Mouse (Mus musculus) c-Kit-negative CD71-positive TER-119-positive erythroid progenitor cells, embryonic 14.5 days (primary cell): Measurements from ENCODE around the gene Siah2.

Experiments
- DNase-seq: peaks from one replicate; pipeline ENCODE4 v3.0.0-alpha.2; 2013; ENCODE audit warnings: low read depth, low spot score

Gene Siah2

GRCm38 (mm10) chr3:58695044-58695443 lies 2.8 kb upstream of the Siah2 start:
- DNase-seq: no peak

GRCm38 (mm10) chr3:58693331-58693730 lies 1.1 kb upstream of the Siah2 start:
- DNase-seq: no peak

- no peak for DNase-seq
These were observed 743 bp downstream of the Siah2 start for GRCm38 (mm10) chr3:58691374-58691939.

- DNase-seq: no peak
These were observed 1.4 kb downstream of the Siah2 start for GRCm38 (mm10) chr3:58690619-58691373.

- no peak for DNase-seq
These were observed 2.5 kb downstream of the Siah2 start for GRCm38 (mm10) chr3:58689721-58690120.

GRCm38 (mm10) chr3:58689105-58689504 lies 3.1 kb downstream of the Siah2 start:
- no peak for DNase-seq

GRCm38 (mm10) chr3:58688551-58688950 lies 3.6 kb downstream of the Siah2 start:
- no peak for DNase-seq

- DNase-seq: no peak
These were observed 5.3 kb downstream of the Siah2 start for GRCm38 (mm10) chr3:58686922-58687284.

- no peak for DNase-seq
These were observed 5.8 kb downstream of the Siah2 start for GRCm38 (mm10) chr3:58686206-58686921.

- DNase-seq: no peak
These were observed 6.8 kb downstream of the Siah2 start for GRCm38 (mm10) chr3:58685396-58685795.

GRCm38 (mm10) chr3:58683346-58683745 lies 8.9 kb downstream of the Siah2 start:
- no peak for DNase-seq

GRCm38 (mm10) chr3:58682336-58682735 lies 9.9 kb downstream of the Siah2 start:
- no peak for DNase-seq

GRCm38 (mm10) chr3:58681831-58682230 lies 10.4 kb downstream of the Siah2 start:
- DNase-seq: no peak

GRCm38 (mm10) chr3:58680943-58681637 lies 11.1 kb downstream of the Siah2 start:
- DNase-seq: no peak

- no peak for DNase-seq
These were observed 12.2 kb downstream of the Siah2 start for GRCm38 (mm10) chr3:58679996-58680395.

GRCm38 (mm10) chr3:58678905-58679304 lies 13.3 kb downstream of the Siah2 start:
- DNase-seq: no peak

- no peak for DNase-seq
These were observed 13.8 kb downstream of the Siah2 start for GRCm38 (mm10) chr3:58678384-58678783.

- no peak for DNase-seq
These were observed 14.6 kb downstream of the Siah2 start for GRCm38 (mm10) chr3:58677615-58678014.

GRCm38 (mm10) chr3:58673295-58673694 lies 18.9 kb downstream of the Siah2 start:
- no peak for DNase-seq

- no peak for DNase-seq
These were observed 19.6 kb downstream of the Siah2 start for GRCm38 (mm10) chr3:58672481-58673183.

GRCm38 (mm10) chr3:58671616-58672250 lies 20.5 kb downstream of the Siah2 start:
- DNase-seq: no peak
